Mouse (Mus musculus) lung, embryonic 15.5 days (tissue): Measurements from ENCODE around the gene Kcnv2. TPM values are rescaled to one million over a fixed set of nuclear protein-coding genes. Genes with fewer than 3 reads are reported as not detected.

Experiments used
- ATAC-seq: fragments of 200-750 bp; cut with Nextera tagmentation; 2 replicates; pipeline ENCODE4 v1.8.0; 2017; ENCODE audit warnings: moderate number of reproducible peaks, borderline replicate concordance; ENCODE audit not compliant: low FRiP score, low TSS enrichment; ENCODE audit errors: extremely low read depth
- H3K27ac ChIP-seq: fragments of 300-500 bp; sonication (generic); 2 replicates; pipeline ENCODE4 v1.5.1; 2015; ENCODE audit warnings: moderate library complexity, mild to moderate bottlenecking, inconsistent platforms
- H3K27me3 ChIP-seq: fragments of 300-500 bp; sonication (generic); 2 replicates; pipeline ENCODE4 v1.6.1; 2015; ENCODE audit warnings: inconsistent platforms
- H3K36me3 ChIP-seq: fragments of 300-500 bp; sonication (generic); 2 replicates; pipeline ENCODE4 v1.6.1; 2015; ENCODE audit warnings: inconsistent platforms
- H3K4me1 ChIP-seq: fragments of 300-500 bp; sonication (generic); 2 replicates; pipeline ENCODE4 v1.6.1; 2015; ENCODE audit warnings: inconsistent platforms
- H3K4me2 ChIP-seq: fragments of 300-500 bp; sonication (generic); 2 replicates; pipeline ENCODE4 v1.6.1; 2015; ENCODE audit warnings: inconsistent platforms, mild to moderate bottlenecking, moderate library complexity
- H3K4me3 ChIP-seq: fragments of 300-500 bp; sonication (generic); 2 replicates; pipeline ENCODE4 v1.5.1; 2015; ENCODE audit warnings: mild to moderate bottlenecking, inconsistent platforms
- H3K9ac ChIP-seq: fragments of 300-500 bp; sonication (generic); 2 replicates; pipeline ENCODE4 v1.6.1; 2015; ENCODE audit warnings: inconsistent platforms
- H3K9me3 ChIP-seq: fragments of 300-500 bp; sonication (generic); 2 replicates; pipeline ENCODE4 v1.6.1; 2016; ENCODE audit warnings: inconsistent platforms
- WGBS: fragments of 180-500 bp; shearing (Covaris S2); methylation state at CpG from one replicate; pipeline ENCODE4 v1.1.7; 2015; 5-methylcytosine and 5-hydroxymethylcytosine counted together
- polyA plus RNA-seq: library from polyadenylated mRNA; unstranded; fragments of >200 nt; fragmentation: Nextera tagmentation; extraction: Ambion mirVana; gene quantifications from 2 replicates; pipeline ENCODE4 v1.2.1, GENCODE M21; 2015

Gene Kcnv2
- polyA plus RNA-seq: 0.05 TPM in 1 of 2 replicates, not detected in the other

GRCm38 (mm10) chr19:27322281-27322680, at the start of gene Kcnv2:
TSS of gene Kcnv2 (plus strand) at chr19:27322588.
- H3K9me3 ChIP-seq: no peaks in the 10 kb centered on the region
- 44% methylated on average over 5 of the region's 5 CpGs for WGBS
- no peaks in the 10 kb centered on the region for H3K4me1 ChIP-seq
- no peaks in the 10 kb centered on the region for H3K36me3 ChIP-seq
- no peak within 1 kb of the TSS for H3K27ac ChIP-seq
- no peak within 1 kb of the TSS for H3K4me2 ChIP-seq
- no peak within 1 kb of the TSS for H3K4me3 ChIP-seq
- ATAC-seq: no peak
- no peak within 1 kb of the TSS for H3K9ac ChIP-seq
- H3K27me3 ChIP-seq: no peaks in the 10 kb centered on the region

GRCm38 (mm10) chr19:27273385-27273784, 49.0 kb upstream of the Kcnv2 start:
- ATAC-seq: no peak
- Histone ChIP-seq H3K9me3 (no peaks in the 10 kb centered on the region), H3K4me2 (no peak overlapping the region), H3K9ac (no peak overlapping the region), H3K4me1 (no peaks in the 10 kb centered on the region), H3K4me3 (no peak overlapping the region), H3K27me3 (no peaks in the 10 kb centered on the region), H3K36me3 (no peaks in the 10 kb centered on the region), H3K27ac (no peak overlapping the region)
- 48% methylated on average over 2 of the region's 2 CpGs for WGBS

GRCm38 (mm10) chr19:27274382-27274781, 48.0 kb upstream of the Kcnv2 start:
- Histone ChIP-seq H3K4me2 (no peak overlapping the region), H3K27ac (no peak overlapping the region), H3K9ac (no peak overlapping the region), H3K36me3 (no peaks in the 10 kb centered on the region), H3K27me3 (no peaks in the 10 kb centered on the region), H3K4me1 (no peaks in the 10 kb centered on the region), H3K9me3 (no peaks in the 10 kb centered on the region), H3K4me3 (no peak overlapping the region)
- no peak for ATAC-seq
- WGBS: 74% methylated on average over 1 of the region's 1 CpGs

- no peak overlapping the region for H3K9ac ChIP-seq
- no peak overlapping the region for H3K4me2 ChIP-seq
- H3K4me1 ChIP-seq: no peaks in the 10 kb centered on the region
- no peak for ATAC-seq
- H3K27ac ChIP-seq: no peak overlapping the region
- H3K9me3 ChIP-seq: no peaks in the 10 kb centered on the region
- no peak overlapping the region for H3K4me3 ChIP-seq
- WGBS: 80% methylated on average over 2 of the region's 2 CpGs
- no peaks in the 10 kb centered on the region for H3K36me3 ChIP-seq
- no peaks in the 10 kb centered on the region for H3K27me3 ChIP-seq
These were observed 43.2 kb upstream of the Kcnv2 start for GRCm38 (mm10) chr19:27279174-27279573.

GRCm38 (mm10) chr19:27310039-27310438, 12.3 kb upstream of the Kcnv2 start:
- Histone ChIP-seq H3K4me3 (no peak overlapping the region), H3K36me3 (no peaks in the 10 kb centered on the region), H3K9ac (no peak overlapping the region), H3K4me1 (no peaks in the 10 kb centered on the region), H3K4me2 (no peak overlapping the region), H3K27ac (no peak overlapping the region), H3K27me3 (no peaks in the 10 kb centered on the region), H3K9me3 (no peaks in the 10 kb centered on the region)
- 90% methylated on average over 2 of the region's 2 CpGs for WGBS
- no peak for ATAC-seq

GRCm38 (mm10) chr19:27311311-27311710, 11.1 kb upstream of the Kcnv2 start:
- no peak for ATAC-seq
- Histone ChIP-seq H3K9me3 (no peaks in the 10 kb centered on the region), H3K27ac (no peak overlapping the region), H3K4me2 (no peak overlapping the region), H3K9ac (no peak overlapping the region), H3K36me3 (no peaks in the 10 kb centered on the region), H3K27me3 (no peaks in the 10 kb centered on the region), H3K4me1 (no peaks in the 10 kb centered on the region), H3K4me3 (no peak overlapping the region)
- 78% methylated on average over 3 of the region's 3 CpGs for WGBS

- Histone ChIP-seq H3K4me1 (no peaks in the 10 kb centered on the region), H3K9me3 (no peaks in the 10 kb centered on the region), H3K27ac (no peak overlapping the region), H3K4me2 (no peak overlapping the region), H3K4me3 (no peak overlapping the region), H3K27me3 (no peaks in the 10 kb centered on the region), H3K36me3 (no peaks in the 10 kb centered on the region), H3K9ac (no peak overlapping the region)
- ATAC-seq: no peak
- 70% methylated on average over 11 of the region's 11 CpGs for whole genome bisulfite sequencing
These were observed 9.9 kb upstream of the Kcnv2 start for GRCm38 (mm10) chr19:27312266-27313079.

- Histone ChIP-seq H3K36me3 (no peaks in the 10 kb centered on the region), H3K4me3 (no peak overlapping the region), H3K4me2 (no peak overlapping the region), H3K27ac (no peak overlapping the region), H3K9ac (no peak overlapping the region), H3K9me3 (no peaks in the 10 kb centered on the region), H3K4me1 (no peaks in the 10 kb centered on the region), H3K27me3 (no peaks in the 10 kb centered on the region)
- WGBS: 66% methylated on average over 3 of the region's 3 CpGs
- no peak for ATAC-seq
These were observed 9.3 kb upstream of the Kcnv2 start for GRCm38 (mm10) chr19:27313080-27313413.

GRCm38 (mm10) chr19:27316313-27317258, 5.8 kb upstream of the Kcnv2 start:
- Histone ChIP-seq H3K4me3 (no peak overlapping the region), H3K4me1 (no peaks in the 10 kb centered on the region), H3K27ac (no peak overlapping the region), H3K27me3 (no peaks in the 10 kb centered on the region), H3K9ac (no peak overlapping the region), H3K9me3 (no peaks in the 10 kb centered on the region), H3K36me3 (no peaks in the 10 kb centered on the region), H3K4me2 (no peak overlapping the region)
- 63% methylated on average over 10 of the region's 10 CpGs for WGBS
- ATAC-seq: no peak

- Histone ChIP-seq H3K4me1 (no peaks in the 10 kb centered on the region), H3K4me2 (no peak overlapping the region), H3K27ac (no peak overlapping the region), H3K4me3 (no peak overlapping the region), H3K9me3 (no peaks in the 10 kb centered on the region), H3K36me3 (no peaks in the 10 kb centered on the region), H3K9ac (no peak overlapping the region), H3K27me3 (no peaks in the 10 kb centered on the region)
- ATAC-seq: no peak
- WGBS: 51% methylated on average over 5 of the region's 5 CpGs
These were observed 5.1 kb upstream of the Kcnv2 start for GRCm38 (mm10) chr19:27317337-27317736.

GRCm38 (mm10) chr19:27322911-27323627, 681 bp downstream of the Kcnv2 start:
- 93% methylated on average over 42 of the region's 42 CpGs for WGBS
- Histone ChIP-seq H3K36me3 (no peaks in the 10 kb centered on the region), H3K9ac (no peak overlapping the region), H3K4me1 (no peaks in the 10 kb centered on the region), H3K4me3 (no peak overlapping the region), H3K27me3 (no peaks in the 10 kb centered on the region), H3K27ac (no peak overlapping the region), H3K4me2 (no peak overlapping the region), H3K9me3 (no peaks in the 10 kb centered on the region)
- ATAC-seq: no peak
